33 mouse cellular contexts compared by ENCODE assay signal in genomic region chr1:166173621-166174020, GRCm38 (mm10). TPM values are rescaled to one million over a fixed set of nuclear protein-coding genes. Genes with fewer than 3 reads are reported as not detected.
"Had no signal": no experiment of that assay in that cellular context is flagged by ENCODE, and none has a peak within 500 bp of the region (broad histone marks: within the 10 kb centered on the region; RNA-seq: fewer than 3 reads in every experiment).

No protein-coding gene starts in this region.

- H3K4me1 ChIP-seq: heart, embryonic 13.5 days; heart, embryonic 15.5 days; hindbrain, embryonic 13.5 days; hindbrain, embryonic 15.5 days; limb, embryonic 13.5 days; limb, embryonic 15.5 days; liver, embryonic 12.5 days had no signal

- ATAC-seq: hindbrain, postnatal 0 days; intestine, embryonic 16.5 days; liver, embryonic 12.5 days had no signal

- H3K4me3 ChIP-seq: heart, embryonic 13.5 days; heart, embryonic 15.5 days; hindbrain, embryonic 13.5 days; hindbrain, embryonic 15.5 days; limb, embryonic 13.5 days; limb, embryonic 15.5 days; liver, embryonic 12.5 days had no signal

- H3K27me3 ChIP-seq: heart, embryonic 13.5 days; heart, embryonic 15.5 days; hindbrain, embryonic 13.5 days; hindbrain, embryonic 15.5 days; limb, embryonic 13.5 days; limb, embryonic 15.5 days; liver, embryonic 12.5 days had no signal

- H3K27ac ChIP-seq: heart, embryonic 13.5 days; heart, embryonic 15.5 days; hindbrain, embryonic 13.5 days; hindbrain, embryonic 15.5 days; hindbrain, postnatal 0 days; limb, embryonic 13.5 days; limb, embryonic 15.5 days; liver, embryonic 12.5 days; liver, embryonic 14.5 days had no signal

- H3K36me3 ChIP-seq: heart, embryonic 13.5 days; heart, embryonic 15.5 days; hindbrain, embryonic 13.5 days; hindbrain, embryonic 15.5 days; limb, embryonic 13.5 days; limb, embryonic 15.5 days; liver, embryonic 12.5 days had no signal

- H3K9ac ChIP-seq: heart, embryonic 13.5 days; heart, embryonic 15.5 days; hindbrain, embryonic 13.5 days; hindbrain, embryonic 15.5 days; limb, embryonic 13.5 days; limb, embryonic 15.5 days; liver, embryonic 12.5 days; liver, embryonic 14.5 days had no signal

- DNase-seq: gastrocnemius, postnatal 14 days; gastrocnemius, postnatal 36 days; heart, adult 18-20 months; heart, postnatal 14 days; heart, postnatal 36 days; kidney, adult 11 months; kidney, adult 8-10 months; kidney, postnatal 14 days; kidney, postnatal 36 days; layer of hippocampus, adult 9-11 months; layer of hippocampus, postnatal 36 days; left cerebral cortex, postnatal 4 days had no signal

- H3K9me3 ChIP-seq: heart, embryonic 13.5 days; heart, embryonic 15.5 days; hindbrain, embryonic 13.5 days; hindbrain, embryonic 15.5 days; limb, embryonic 13.5 days; limb, embryonic 15.5 days; liver, embryonic 12.5 days had no signal

- H3K4me2 ChIP-seq: heart, embryonic 11.5 days; heart, embryonic 13.5 days; heart, embryonic 15.5 days; hindbrain, embryonic 13.5 days; hindbrain, embryonic 15.5 days; limb, embryonic 13.5 days; limb, embryonic 15.5 days; liver, embryonic 12.5 days had no signal

RNA-seq across cellular contexts. Expression of gene Gpa33, which starts 43.6 kb away (rescaled TPM):
- total RNA-seq: gastrocnemius, adult 18-20 months; gastrocnemius, adult 8-10 months; gastrocnemius, postnatal 14 days; gastrocnemius, postnatal 36 days; heart, adult 18-20 months; heart, postnatal 14 days; heart, postnatal 36 days; hematopoietic stem cell, adult 5-6 weeks; hindbrain, postnatal 0 days; layer of hippocampus, adult 18-20 months; layer of hippocampus, postnatal 14 days; layer of hippocampus, postnatal 36 days; left cerebral cortex, adult 18-20 months; left cerebral cortex, adult 8-10 months; left cerebral cortex, postnatal 10 days; left cerebral cortex, postnatal 25 days; left cerebral cortex, postnatal 4 days; liver, adult 2 months had no signal
- polyA plus RNA-seq: heart, embryonic 11.5 days; heart, embryonic 13.5 days; heart, embryonic 15.5 days; hindbrain, embryonic 15.5 days; liver, embryonic 12.5 days had no signal

RNA-seq across cellular contexts. Expression of gene Dusp27, which starts 45.9 kb away (rescaled TPM):
- total RNA-seq: hematopoietic stem cell, adult 5-6 weeks; layer of hippocampus, postnatal 36 days; liver, adult 2 months had no signal
- polyA plus RNA-seq: liver, adult 2 months had no signal
